Mouse (Mus musculus) embryonic facial prominence, embryonic 12.5 days (tissue): ENCODE measurements at regions not wholly inside any gene's neighbourhood (a gene's known extent, or its start where the extent isn't known, plus 50 kb on each side); places are given as distances from the start of the nearest gene placed in this dataset.

Source experiments
- ATAC-seq: fragments of 200-750 bp; cut with Nextera tagmentation; 2 replicates; pipeline ENCODE4 v1.8.0; 2017; ENCODE audit not compliant: insufficient number of reproducible peaks, insufficient read depth, low FRiP score, low TSS enrichment
- H3K27ac ChIP-seq: fragments of 300-500 bp; sonication (generic); 2 replicates; pipeline ENCODE4 v1.5.1; 2016; ENCODE audit warnings: mild to moderate bottlenecking
- H3K27me3 ChIP-seq: fragments of 300-500 bp; sonication (generic); 2 replicates; pipeline ENCODE4 v1.6.1; 2016; ENCODE audit warnings: mild to moderate bottlenecking, moderate library complexity
- H3K36me3 ChIP-seq: fragments of 300-500 bp; sonication (generic); 2 replicates; pipeline ENCODE4 v1.6.1; 2016; ENCODE audit warnings: mild to moderate bottlenecking
- H3K4me1 ChIP-seq: fragments of 300-500 bp; sonication (generic); 2 replicates; pipeline ENCODE4 v1.6.1; 2016
- H3K4me2 ChIP-seq: fragments of 300-500 bp; sonication (generic); replicated peaks from 2 replicates; pipeline ENCODE4 v1.6.1; 2016; ENCODE audit warnings: mild to moderate bottlenecking, moderate library complexity
- H3K4me3 ChIP-seq: fragments of 300-500 bp; sonication (generic); 2 replicates; pipeline ENCODE4 v1.5.1; 2016; ENCODE audit warnings: mild to moderate bottlenecking
- H3K9ac ChIP-seq: fragments of 300-500 bp; sonication (generic); 2 replicates; pipeline ENCODE4 v1.6.1; 2016; ENCODE audit warnings: mild to moderate bottlenecking, moderate library complexity
- H3K9me3 ChIP-seq: fragments of 300-500 bp; sonication (generic); 2 replicates; pipeline ENCODE4 v1.6.1; 2016; ENCODE audit warnings: mild to moderate bottlenecking, moderate library complexity
- WGBS: fragments of 180-500 bp; shearing (Covaris S2); methylation state at CpG from one replicate; pipeline ENCODE4 v1.1.7; 2016; 5-methylcytosine and 5-hydroxymethylcytosine counted together

GRCm38 (mm10) chr1:89385111-89385510 is 69.5 kb upstream of the Agap1 start:
- no peaks in the 10 kb centered on the region for H3K36me3 ChIP-seq
- 68% methylated on average over 6 of the region's 6 CpGs for WGBS
- no peak for ATAC-seq

DNA sequence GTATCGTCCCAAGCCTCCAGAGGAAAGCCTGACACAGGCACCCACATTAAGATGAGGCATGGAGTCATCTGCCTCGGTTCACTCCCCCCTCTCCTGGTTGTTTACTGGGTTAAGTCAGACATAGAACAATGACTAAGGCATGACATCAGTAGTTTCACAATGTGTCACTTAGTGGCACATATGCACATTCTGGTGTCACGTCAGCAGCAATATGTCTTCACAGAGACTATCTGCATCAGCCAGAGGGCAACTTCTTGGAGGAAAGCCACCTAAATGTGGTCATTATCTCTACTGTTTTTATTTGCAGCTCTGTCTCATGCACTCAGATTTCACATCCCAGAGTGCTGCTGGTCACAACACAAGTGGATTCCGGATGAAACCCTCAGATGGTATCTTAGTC is 61.9 kb upstream of the Agap1 start:
- Histone ChIP-seq H3K27me3 (no peaks in the 10 kb centered on the region), H3K4me2 (no peak overlapping the region), H3K4me3 (no peak overlapping the region), H3K9me3 (no peaks in the 10 kb centered on the region), H3K36me3 (no peaks in the 10 kb centered on the region), H3K27ac (no peak overlapping the region), H3K4me1 (peaks cover 5% of the 10 kb centered on the region; the same call in 1 of the 2 replicates), H3K9ac (no peak overlapping the region)
- no peak for ATAC-seq
- 87% methylated on average over 4 of the region's 4 CpGs for WGBS

More at GRCm38 (mm10) chr1:89385111-89385510, 69.5 kb upstream of the Agap1 start:
- H3K9me3 ChIP-seq: no peaks in the 10 kb centered on the region
- no peaks in the 10 kb centered on the region for H3K4me1 ChIP-seq
- H3K4me3 ChIP-seq: no peak overlapping the region
- H3K27me3 ChIP-seq: no peaks in the 10 kb centered on the region; the same call in 1 of the 2 replicates
- H3K27ac ChIP-seq: no peak overlapping the region
- H3K4me2 ChIP-seq: no peak overlapping the region
- H3K9ac ChIP-seq: no peak overlapping the region

DNA sequence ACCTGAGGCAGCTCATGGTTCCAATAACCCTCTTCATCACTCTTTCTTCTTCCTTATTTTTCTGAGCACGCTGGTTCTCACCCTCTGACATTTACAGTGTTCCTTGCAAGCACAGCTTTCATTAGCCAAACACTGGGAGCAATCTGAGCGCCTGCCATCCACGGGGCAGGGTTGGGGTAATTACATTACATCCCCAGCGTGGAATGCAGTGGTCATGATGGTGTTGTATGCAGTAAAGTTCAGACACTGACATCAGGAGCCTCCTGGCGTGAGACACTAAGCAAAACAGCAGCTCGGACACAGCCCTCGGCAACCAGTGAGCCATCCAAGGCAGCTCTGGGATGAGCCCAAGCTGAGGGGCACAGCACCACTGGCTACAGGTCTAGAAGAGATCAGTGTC is 60.1 kb upstream of the Agap1 start:
- H3K27me3 ChIP-seq: no peaks in the 10 kb centered on the region
- H3K4me3 ChIP-seq: no peak overlapping the region
- H3K27ac ChIP-seq: no peak overlapping the region
- no peaks in the 10 kb centered on the region for H3K9me3 ChIP-seq
- no peak overlapping the region for H3K9ac ChIP-seq
- H3K4me1 ChIP-seq: peaks cover 5% of the 10 kb centered on the region; the same call in 1 of the 2 replicates
- no peak for ATAC-seq
- H3K4me2 ChIP-seq: no peak overlapping the region
- no peaks in the 10 kb centered on the region for H3K36me3 ChIP-seq
- WGBS: 45% methylated on average over 7 of the region's 7 CpGs

- Histone ChIP-seq H3K4me2 (no peak overlapping the region), H3K27me3 (no peaks in the 10 kb centered on the region), H3K27ac (no peak overlapping the region), H3K4me1 (no peaks in the 10 kb centered on the region), H3K36me3 (no peaks in the 10 kb centered on the region), H3K9me3 (no peaks in the 10 kb centered on the region), H3K4me3 (no peak overlapping the region), H3K9ac (no peak overlapping the region)
- WGBS: 42% methylated on average over 10 of the region's 10 CpGs
- no peak for ATAC-seq
Observed at GRCm38 (mm10) chr1:89400734-89401202, 53.8 kb upstream of the Agap1 start.

DNA sequence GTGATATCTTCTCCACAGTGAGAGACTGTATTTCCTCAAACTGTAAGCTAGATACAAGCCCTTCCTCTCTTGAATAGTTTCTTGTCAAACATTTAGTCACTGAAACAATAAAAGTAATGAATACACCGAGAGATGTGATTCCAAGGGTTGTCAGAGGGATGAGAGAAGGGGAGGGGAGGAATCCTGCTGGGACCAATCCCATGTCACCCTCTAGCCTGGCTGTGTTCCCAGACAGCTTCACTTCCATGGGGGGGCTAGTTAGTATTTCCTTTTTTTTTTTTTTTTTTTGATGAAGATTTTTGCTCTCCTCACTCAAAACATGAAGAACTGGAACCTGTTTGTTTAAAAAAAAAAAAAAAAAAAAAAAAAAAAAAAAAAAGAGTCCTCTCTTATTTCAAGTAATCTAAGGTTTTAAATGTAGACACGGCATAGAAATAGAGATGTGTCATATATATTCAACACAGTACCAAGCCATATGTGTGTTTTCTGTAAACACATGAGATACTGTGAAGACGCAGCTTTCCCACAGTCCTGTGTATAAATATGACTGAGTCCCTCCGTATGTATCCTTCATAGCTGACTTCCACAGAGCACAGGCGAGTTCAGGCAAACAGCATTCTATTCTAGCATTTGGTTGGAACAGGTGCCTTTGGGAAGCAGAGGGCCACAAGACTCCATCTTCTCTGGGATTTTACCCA is 51.9 kb upstream of the Agap1 start:
- Histone ChIP-seq H3K4me1 (no peaks in the 10 kb centered on the region), H3K4me2 (no peak overlapping the region), H3K27ac (no peak overlapping the region), H3K9ac (no peak overlapping the region), H3K4me3 (no peak overlapping the region), H3K9me3 (no peaks in the 10 kb centered on the region), H3K27me3 (no peaks in the 10 kb centered on the region), H3K36me3 (no peaks in the 10 kb centered on the region)
- whole genome bisulfite sequencing: 80% methylated on average over 5 of the region's 5 CpGs
- ATAC-seq: no peak

DNA sequence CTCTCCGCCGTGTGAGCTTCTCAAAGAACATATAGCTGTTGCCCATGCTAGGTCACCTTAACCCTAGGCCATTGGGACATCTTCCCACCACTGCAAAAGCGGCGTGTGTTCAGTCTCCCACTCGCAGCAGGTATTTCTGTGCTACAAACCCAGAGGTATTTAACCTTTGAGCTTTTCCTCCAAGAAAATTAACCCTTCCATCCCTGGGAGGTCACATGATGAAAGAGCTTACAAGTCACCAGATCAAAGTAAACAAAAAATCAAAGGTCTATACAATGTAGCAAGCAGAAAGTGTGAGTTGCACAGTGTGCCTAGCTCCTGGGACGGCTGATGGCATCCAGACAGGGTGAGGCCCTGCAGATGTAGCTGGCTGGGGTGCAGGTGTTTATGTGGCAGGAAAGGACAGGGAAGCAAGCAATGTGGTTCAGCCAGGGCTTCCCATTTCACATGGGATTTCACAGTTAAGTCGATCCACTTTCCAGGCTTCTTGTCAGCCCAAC is 51.0 kb upstream of the Agap1 start:
- 51% methylated on average over 7 of the region's 7 CpGs for WGBS
- no peak for ATAC-seq
- no peak overlapping the region for H3K4me3 ChIP-seq
- no peak overlapping the region for H3K9ac ChIP-seq
- H3K4me2 ChIP-seq: no peak overlapping the region
- no peaks in the 10 kb centered on the region for H3K36me3 ChIP-seq
- no peaks in the 10 kb centered on the region for H3K4me1 ChIP-seq
- no peaks in the 10 kb centered on the region for H3K27me3 ChIP-seq
- H3K9me3 ChIP-seq: no peaks in the 10 kb centered on the region
- H3K27ac ChIP-seq: no peak overlapping the region
